Mouse (Mus musculus): Measurements from ENCODE around the gene Camkmt. TPM values are rescaled to one million over a fixed set of nuclear protein-coding genes. Genes with fewer than 3 reads are reported as not detected.

Gene Camkmt
- total RNA-seq, 2 experiments from 2014 or later, result 11.5 to 14.7 TPM

GRCm38 (mm10) chr17:85282447-85282846, 192.1 kb downstream of the Camkmt start:
- no peak for DNase-seq (ENCODE audit: low spot score in 2 of 2)

DNA sequence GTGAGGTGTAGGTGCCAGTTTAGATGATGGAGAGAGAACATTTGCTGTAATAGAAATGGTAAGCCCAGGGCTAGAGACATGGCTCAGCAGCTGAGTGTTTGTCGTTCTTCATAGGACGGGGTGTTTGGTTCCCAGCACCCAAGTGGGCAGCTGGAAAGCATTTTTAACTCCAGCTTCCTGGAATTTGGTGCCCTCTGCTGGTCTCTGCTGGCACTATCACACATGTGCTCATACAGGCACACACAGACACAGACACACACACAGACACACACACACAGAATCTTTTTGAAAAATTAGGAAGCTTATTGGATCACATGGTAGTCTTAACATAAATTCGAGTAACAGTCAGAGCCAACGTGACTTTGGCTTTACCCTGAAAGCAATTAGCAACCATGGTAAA, 200.8 kb downstream of the Camkmt start:
- DNase-seq (ENCODE audit: low spot score in 2 of 2), result no peak

DNA sequence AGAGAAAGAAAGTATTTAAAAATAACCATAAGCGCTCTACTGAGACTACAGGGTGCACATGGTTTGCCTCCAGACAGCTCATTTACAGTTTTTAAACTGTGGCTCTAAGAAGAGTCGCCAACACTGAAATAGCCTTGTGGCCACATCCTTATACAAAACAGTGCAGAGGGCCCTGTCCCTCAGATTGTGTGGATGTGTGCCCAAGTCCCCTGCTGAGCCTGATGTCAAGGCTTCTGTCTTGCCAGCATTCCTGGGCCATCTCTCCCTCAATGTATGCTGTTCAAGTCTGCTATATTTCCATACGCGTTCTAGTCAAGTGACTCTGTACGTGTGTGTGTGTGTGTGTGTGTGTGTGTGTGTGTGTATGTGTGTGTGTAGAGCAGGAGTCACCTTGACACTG, 201.2 kb downstream of the Camkmt start:
- DNase-seq (ENCODE audit: low spot score in 2 of 2), result no peak

- no peak for DNase-seq (ENCODE audit: low spot score in 2 of 2)
Observed at GRCm38 (mm10) chr17:85292276-85292675, 201.9 kb downstream of the Camkmt start.

- no peak for DNase-seq (ENCODE audit: low spot score in 2 of 2)
Observed at GRCm38 (mm10) chr17:85303686-85304085, 213.3 kb downstream of the Camkmt start.

- no peak for DNase-seq (ENCODE audit: low spot score in 2 of 2)
Observed at GRCm38 (mm10) chr17:85308566-85308965, 218.2 kb downstream of the Camkmt start.

GRCm38 (mm10) chr17:85309046-85309445, 218.7 kb downstream of the Camkmt start:
- no peak for DNase-seq (ENCODE audit: low spot score in 2 of 2)

DNA sequence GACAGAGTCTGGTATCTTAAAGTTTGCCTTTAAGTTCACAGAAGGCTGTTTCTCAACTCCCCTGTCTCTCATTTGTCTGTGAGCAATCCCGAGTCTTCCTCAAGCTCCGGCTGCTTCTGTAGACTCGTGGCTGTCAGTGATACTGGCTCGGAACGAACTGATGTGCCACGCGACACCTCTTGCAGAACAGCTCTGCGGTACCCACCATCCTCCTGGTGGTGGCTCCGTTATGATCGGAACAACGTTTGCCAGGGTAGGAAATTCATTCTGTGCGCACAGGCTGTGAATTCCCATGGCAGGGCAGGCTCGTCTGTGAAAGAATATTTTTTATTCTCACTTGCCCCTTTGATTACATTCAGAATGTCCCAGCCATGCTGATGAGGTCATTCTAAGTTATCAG, 221.0 kb downstream of the Camkmt start:
- DNase-seq (ENCODE audit: low spot score in 2 of 2), result peak; percentile 24 to 69

DNA sequence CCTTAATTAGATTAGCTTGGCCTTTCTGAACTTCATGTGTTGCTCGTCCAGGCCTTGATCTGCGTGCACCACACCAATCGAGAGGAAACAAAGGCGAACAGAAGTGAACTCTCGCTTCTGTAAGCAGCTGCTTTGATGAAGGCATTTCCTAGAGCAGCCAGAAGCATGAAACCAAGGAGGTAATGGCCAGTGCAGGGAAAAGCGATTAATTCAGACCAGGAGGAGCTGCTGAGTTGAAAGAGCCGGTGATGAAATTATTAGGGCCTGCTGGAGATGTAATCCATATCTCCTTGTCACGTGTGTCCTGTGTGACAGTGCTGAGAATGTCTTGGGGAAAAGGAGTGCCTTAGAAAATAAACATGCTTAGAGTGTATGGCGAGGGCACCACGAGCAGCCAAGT, 228.0 kb downstream of the Camkmt start:
- no peak for DNase-seq (ENCODE audit: low spot score in 2 of 2)

- DNase-seq (ENCODE audit: low spot score in 2 of 2), result no peak
Observed at GRCm38 (mm10) chr17:85319779-85320300, 229.5 kb downstream of the Camkmt start.

DNA sequence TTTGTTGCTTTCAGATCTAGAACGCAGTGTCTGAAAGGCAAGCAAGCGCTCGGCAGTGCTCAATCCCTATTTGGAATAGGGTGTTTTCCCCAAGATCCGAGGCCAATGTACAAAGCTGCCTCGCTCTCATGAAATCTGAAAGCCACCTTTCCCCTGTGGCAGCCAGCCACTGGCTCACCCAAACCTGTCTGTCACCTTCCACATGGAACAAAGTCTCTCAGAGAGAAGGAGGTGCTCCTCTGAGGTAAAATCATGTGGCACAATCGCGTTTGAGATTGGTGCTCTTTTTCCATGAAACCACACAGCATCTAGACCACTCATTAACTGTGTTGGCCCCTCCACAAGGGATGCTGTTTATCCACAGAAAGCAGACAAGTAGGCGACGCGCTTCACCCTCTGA, 238.5 kb downstream of the Camkmt start:
- DNase-seq (ENCODE audit: low spot score in 2 of 2), result no peak

GRCm38 (mm10) chr17:85335464-85335863, 245.1 kb downstream of the Camkmt start:
- no peak for DNase-seq (ENCODE audit: low spot score in 2 of 2)

- no peak for DNase-seq (ENCODE audit: low spot score in 2 of 2)
Observed at GRCm38 (mm10) chr17:85337666-85338065, 247.3 kb downstream of the Camkmt start.

- DNase-seq (ENCODE audit: low spot score in 2 of 2), result no peak
Observed at GRCm38 (mm10) chr17:85341134-85341700, 250.9 kb downstream of the Camkmt start.

DNA sequence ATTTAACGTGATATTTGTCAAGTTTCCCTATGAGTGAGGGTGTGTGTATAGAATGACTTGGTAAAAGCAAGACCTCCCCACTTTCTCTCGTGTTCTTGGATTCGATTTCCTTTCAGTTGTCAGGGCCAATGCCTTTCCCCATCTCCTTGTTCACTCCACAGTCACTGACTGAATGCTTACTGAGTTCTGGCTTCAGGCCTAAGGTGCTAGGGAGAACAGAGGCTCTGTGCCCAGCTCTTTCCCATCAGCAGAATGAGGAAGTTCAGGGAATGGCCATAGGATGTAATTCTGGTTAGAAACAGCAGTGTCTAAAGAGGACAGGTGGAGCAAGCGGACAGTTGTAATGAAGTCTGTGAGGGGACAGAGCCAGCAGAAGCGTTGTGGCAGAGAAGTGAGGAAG, 252.1 kb downstream of the Camkmt start:
- no peak for DNase-seq (ENCODE audit: low spot score in 2 of 2)

GRCm38 (mm10) chr17:85343435-85343834, 253.1 kb downstream of the Camkmt start:
- DNase-seq (ENCODE audit: low spot score in 2 of 2), result no peak

DNA sequence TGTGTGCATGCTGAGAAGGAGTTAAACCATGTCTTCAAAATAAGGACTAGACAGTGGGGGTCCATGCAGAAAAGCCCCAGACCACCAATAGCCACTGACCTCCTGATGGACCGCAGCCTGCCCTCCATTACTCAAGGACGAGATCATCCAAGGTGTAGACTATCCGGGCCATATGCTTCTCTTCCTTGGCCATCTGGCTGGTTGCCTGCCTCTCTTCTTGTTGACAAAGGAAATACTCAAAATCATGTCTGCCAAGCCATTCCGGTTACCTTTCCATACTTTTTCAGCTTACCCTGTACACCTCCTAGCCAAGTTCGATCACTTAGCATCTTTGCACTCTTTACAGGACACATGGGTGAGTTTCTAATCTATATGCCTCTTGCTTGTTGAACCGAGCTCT, 256.3 kb downstream of the Camkmt start:
- DNase-seq (ENCODE audit: low spot score in 2 of 2), result no peak

- DNase-seq (ENCODE audit: low spot score in 2 of 2), result no peak
Observed at GRCm38 (mm10) chr17:85349331-85349935, 259.1 kb downstream of the Camkmt start.

DNA sequence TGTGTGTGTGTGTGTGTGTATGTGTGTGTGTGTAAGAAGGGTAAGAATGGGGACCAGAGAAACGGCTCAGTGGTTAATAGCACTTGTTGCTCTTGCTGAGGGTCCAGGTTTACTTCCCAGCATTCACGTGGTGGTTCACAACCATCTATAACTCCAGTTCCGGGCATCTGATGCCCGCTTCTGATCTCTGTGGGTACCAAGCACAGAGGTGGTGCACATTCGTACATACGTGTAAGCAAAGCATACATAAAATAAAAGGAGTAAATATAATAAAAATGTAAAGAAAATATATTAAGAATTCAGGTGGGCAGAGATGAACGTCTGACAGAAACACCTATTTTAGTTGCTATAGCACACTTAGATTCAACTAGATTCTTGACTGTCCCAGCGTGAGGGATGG, 260.9 kb downstream of the Camkmt start:
- DNase-seq (ENCODE audit: low spot score in 2 of 2), result no peak

- no peak for DNase-seq (ENCODE audit: low spot score in 2 of 2)
Observed at GRCm38 (mm10) chr17:85352731-85353130, 262.4 kb downstream of the Camkmt start.

- no peak for DNase-seq (ENCODE audit: low spot score in 2 of 2)
Observed at GRCm38 (mm10) chr17:85353191-85353590, 262.8 kb downstream of the Camkmt start.

GRCm38 (mm10) chr17:85353636-85354035, 263.3 kb downstream of the Camkmt start:
- DNase-seq (ENCODE audit: low spot score in 2 of 2), result no peak

GRCm38 (mm10) chr17:85355356-85355755, 265.0 kb downstream of the Camkmt start:
- DNase-seq (ENCODE audit: low spot score in 2 of 2), result no peak

Measured in layer of hippocampus, adult 18-20 months (tissue).